Mouse (Mus musculus): ENCODE measurements around the gene Ms4a4a.
"Not testable (repeated sequence)": the region's sequence is repeated elsewhere in the genome, so short reads cannot be mapped to it uniquely, and the experiment has no call there.

Gene Ms4a4a

DNA sequence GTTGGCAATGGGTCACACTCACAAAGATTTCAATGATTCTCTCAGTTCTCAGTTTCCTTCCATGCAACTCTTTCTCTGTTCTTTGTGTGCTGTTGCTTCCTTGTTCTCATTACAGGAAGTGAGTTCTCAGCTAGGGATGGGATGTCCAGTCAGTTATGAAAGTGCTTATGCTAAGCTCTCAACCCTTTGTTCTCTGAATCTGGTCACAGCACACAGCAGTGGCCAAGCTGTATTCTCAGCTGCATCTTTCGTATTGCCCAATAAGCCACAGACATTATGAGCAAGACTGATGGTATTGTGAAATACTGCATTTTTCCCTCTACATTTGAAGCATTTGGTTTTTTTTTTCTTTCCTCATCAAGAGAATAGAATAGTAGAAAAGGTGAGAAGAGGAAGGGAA, 55.9 kb downstream of the Ms4a4a start:
- not testable (repeated sequence) for DNase-seq (ENCODE audit: extremely low read depth, low read depth)

DNA sequence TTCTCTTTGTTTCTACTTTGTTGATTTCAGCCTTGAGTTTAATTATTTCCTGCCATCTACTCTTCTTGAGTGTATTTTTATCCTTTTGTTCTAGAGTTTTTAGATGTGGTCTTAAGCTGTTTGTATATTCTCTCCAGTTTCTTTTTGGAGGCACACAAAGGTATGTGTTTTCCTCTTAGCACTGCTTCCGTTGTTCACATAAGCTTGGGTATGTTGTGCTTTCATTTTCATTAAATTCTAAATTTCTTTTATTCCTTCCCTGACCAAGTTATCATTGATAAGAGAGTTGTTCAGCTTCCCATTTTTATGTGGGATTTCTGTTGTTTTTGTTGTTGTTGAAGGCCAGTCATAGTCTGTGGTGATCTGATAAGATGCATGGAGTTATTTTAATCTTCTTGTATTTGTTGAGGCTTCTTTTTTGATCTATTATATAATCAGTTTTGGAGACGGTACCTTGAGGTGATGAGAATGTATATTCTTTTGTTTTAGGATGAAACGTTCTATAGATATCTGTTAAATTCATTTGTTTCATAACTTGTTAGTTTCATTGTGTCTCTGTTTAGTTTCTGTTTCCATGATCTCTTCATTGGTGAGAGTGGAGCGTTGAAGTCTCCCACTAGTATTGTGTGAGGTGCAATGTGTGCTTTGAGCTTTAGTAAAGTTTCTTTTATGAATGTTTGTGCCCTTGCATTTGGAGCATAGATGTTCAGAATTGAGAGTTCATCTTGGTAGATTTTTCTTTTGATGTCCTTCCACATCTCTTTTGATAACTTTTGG, 59.9 kb downstream of the Ms4a4a start:
- no peak for DNase-seq (ENCODE audit: extremely low read depth, low read depth)

Measured in MEL-GATA-1-ER (cell line).